Mouse (Mus musculus): ENCODE measurements around the gene Olfr463. TPM values are rescaled to one million over a fixed set of nuclear protein-coding genes. Genes with fewer than 3 reads are reported as not detected.

Olfr463 gene
- not detected in 2 replicates for polyA plus RNA-seq (2015; fragmentation: Nextera tagmentation; extraction: Ambion mirVana)

- H3K4me3 ChIP-seq = no peak within 1 kb of the TSS
- H3K9me3 ChIP-seq = no peaks in the 10 kb centered on the region
- peaks cover 20% of the 10 kb centered on the region for H3K27me3 ChIP-seq (replicated peaks)
- no peaks in the 10 kb centered on the region for H3K4me1 ChIP-seq
- no peak within 1 kb of the TSS for H3K27ac ChIP-seq (replicated peaks)
- H3K9ac ChIP-seq = no peak within 1 kb of the TSS
- ATAC-seq (ENCODE audit: extremely low read depth, insufficient number of reproducible peaks, low FRiP score, low TSS enrichment) = no peak
- H3K36me3 ChIP-seq = no peaks in the 10 kb centered on the region
- no peak within 1 kb of the TSS for H3K4me2 ChIP-seq
Observed at GRCm38 (mm10) chr11:87897287-87897686, at the start of gene Olfr463. Gene Olfr463, minus strand, starts transcription at chr11:87897387.

- H3K9me3 ChIP-seq = peaks cover 2% of the 10 kb centered on the region; the same call in 1 of the 2 replicates
- H3K9ac ChIP-seq = no peak overlapping the region
- no peak overlapping the region for H3K27ac ChIP-seq (replicated peaks)
- H3K4me3 ChIP-seq = no peak overlapping the region
- 59% methylated on average over 3 of the region's 3 CpGs for WGBS
- H3K4me1 ChIP-seq = no peaks in the 10 kb centered on the region
- H3K27me3 ChIP-seq (replicated peaks) = no peaks in the 10 kb centered on the region
- ATAC-seq (ENCODE audit: extremely low read depth, insufficient number of reproducible peaks, low FRiP score, low TSS enrichment) = no peak
- no peak overlapping the region for H3K4me2 ChIP-seq
- H3K36me3 ChIP-seq = no peaks in the 10 kb centered on the region
Observed at GRCm38 (mm10) chr11:87935467-87935866, 38.3 kb upstream of the Olfr463 start.

- no peak overlapping the region for H3K4me2 ChIP-seq
- H3K9me3 ChIP-seq = peaks cover 4% of the 10 kb centered on the region; the same call in 1 of the 2 replicates
- WGBS = 50% methylated on average over 2 of the region's 2 CpGs
- no peaks in the 10 kb centered on the region for H3K27me3 ChIP-seq (replicated peaks)
- H3K36me3 ChIP-seq = no peaks in the 10 kb centered on the region
- no peak overlapping the region for H3K27ac ChIP-seq (replicated peaks)
- no peaks in the 10 kb centered on the region for H3K4me1 ChIP-seq
- no peak for ATAC-seq (ENCODE audit: extremely low read depth, insufficient number of reproducible peaks, low FRiP score, low TSS enrichment)
- no peak overlapping the region for H3K9ac ChIP-seq
- H3K4me3 ChIP-seq = no peak overlapping the region
Observed at GRCm38 (mm10) chr11:87933731-87934130, 36.5 kb upstream of the Olfr463 start.

GRCm38 (mm10) chr11:87930348-87930747 lies 33.2 kb upstream of the Olfr463 start:
- no peak for ATAC-seq (ENCODE audit: extremely low read depth, insufficient number of reproducible peaks, low FRiP score, low TSS enrichment)
- H3K9ac ChIP-seq = no peak overlapping the region
- no peaks in the 10 kb centered on the region for H3K27me3 ChIP-seq (replicated peaks)
- H3K27ac ChIP-seq (replicated peaks) = no peak overlapping the region
- H3K4me2 ChIP-seq = no peak overlapping the region
- no peaks in the 10 kb centered on the region for H3K36me3 ChIP-seq
- no peaks in the 10 kb centered on the region for H3K4me1 ChIP-seq
- no peak overlapping the region for H3K4me3 ChIP-seq
- WGBS = 78% methylated on average over 2 of the region's 2 CpGs
- H3K9me3 ChIP-seq = peaks cover 4% of the 10 kb centered on the region; the same call in 1 of the 2 replicates

GRCm38 (mm10) chr11:87920966-87921365 lies 23.8 kb upstream of the Olfr463 start, which contains the start of gene Olfr464:
Gene Olfr464, minus strand, starts transcription at chr11:87920967.
- Histone ChIP-seq H3K36me3 (no peaks in the 10 kb centered on the region), H3K27ac (replicated peaks) (no peak within 1 kb of the TSS), H3K4me2 (no peak within 1 kb of the TSS), H3K9ac (no peak within 1 kb of the TSS), H3K27me3 (replicated peaks) (peaks cover 13% of the 10 kb centered on the region), H3K4me1 (no peaks in the 10 kb centered on the region), H3K4me3 (no peak within 1 kb of the TSS), H3K9me3 (no peaks in the 10 kb centered on the region)
- no peak for ATAC-seq (ENCODE audit: extremely low read depth, insufficient number of reproducible peaks, low FRiP score, low TSS enrichment)
- 25% methylated on average over 5 of the region's 5 CpGs for WGBS

GRCm38 (mm10) chr11:87920301-87920700 lies 23.1 kb upstream of the Olfr463 start:
- peaks cover 13% of the 10 kb centered on the region for H3K27me3 ChIP-seq (replicated peaks)
- ATAC-seq (ENCODE audit: extremely low read depth, insufficient number of reproducible peaks, low FRiP score, low TSS enrichment) = no peak
- WGBS = 62% methylated on average over 2 of the region's 2 CpGs
- H3K4me3 ChIP-seq = no peak overlapping the region
- no peaks in the 10 kb centered on the region for H3K9me3 ChIP-seq
- no peak overlapping the region for H3K9ac ChIP-seq
- no peaks in the 10 kb centered on the region for H3K4me1 ChIP-seq
- H3K36me3 ChIP-seq = no peaks in the 10 kb centered on the region
- no peak overlapping the region for H3K4me2 ChIP-seq
- H3K27ac ChIP-seq (replicated peaks) = no peak overlapping the region

- Histone ChIP-seq H3K9ac (no peak overlapping the region), H3K4me3 (no peak overlapping the region), H3K36me3 (no peaks in the 10 kb centered on the region), H3K9me3 (no peaks in the 10 kb centered on the region), H3K4me2 (no peak overlapping the region), H3K4me1 (no peaks in the 10 kb centered on the region), H3K27me3 (replicated peaks) (peaks cover 16% of the 10 kb centered on the region), H3K27ac (replicated peaks) (no peak overlapping the region)
- no peak for ATAC-seq (ENCODE audit: extremely low read depth, insufficient number of reproducible peaks, low FRiP score, low TSS enrichment)
- WGBS = 88% methylated on average over 1 of the region's 1 CpGs
Observed at GRCm38 (mm10) chr11:87916005-87916404, 18.8 kb upstream of the Olfr463 start.

GRCm38 (mm10) chr11:87904331-87904730 lies 7.1 kb upstream of the Olfr463 start:
- Histone ChIP-seq H3K4me3 (no peak overlapping the region), H3K9ac (no peak overlapping the region), H3K4me2 (no peak overlapping the region), H3K4me1 (no peaks in the 10 kb centered on the region), H3K36me3 (no peaks in the 10 kb centered on the region), H3K27me3 (replicated peaks) (0 out of 2 replicates have a peak, but pooled peaks cover 7% of the 10 kb centered on the region), H3K27ac (replicated peaks) (no peak overlapping the region), H3K9me3 (no peaks in the 10 kb centered on the region)
- WGBS = 78% methylated on average over 3 of the region's 3 CpGs
- ATAC-seq (ENCODE audit: extremely low read depth, insufficient number of reproducible peaks, low FRiP score, low TSS enrichment) = no peak

- H3K4me1 ChIP-seq = no peaks in the 10 kb centered on the region
- no peak within 1 kb of the TSS for H3K9ac ChIP-seq
- ATAC-seq (ENCODE audit: extremely low read depth, insufficient number of reproducible peaks, low FRiP score, low TSS enrichment) = no peak
- H3K36me3 ChIP-seq = no peaks in the 10 kb centered on the region
- no peak within 1 kb of the TSS for H3K4me3 ChIP-seq
- 80% methylated on average over 6 of the region's 6 CpGs for WGBS
- H3K27ac ChIP-seq (replicated peaks) = no peak within 1 kb of the TSS
- H3K27me3 ChIP-seq (replicated peaks) = peaks cover 22% of the 10 kb centered on the region
- H3K4me2 ChIP-seq = no peak within 1 kb of the TSS
- H3K9me3 ChIP-seq = no peaks in the 10 kb centered on the region
Observed at GRCm38 (mm10) chr11:87892168-87892567, 5.0 kb downstream of the Olfr463 start, which contains the start of gene Olfr462. Gene Olfr462, minus strand, starts transcription at chr11:87892268.

GRCm38 (mm10) chr11:87884856-87885255 lies 12.3 kb downstream of the Olfr463 start:
- no peak overlapping the region for H3K27ac ChIP-seq (replicated peaks)
- H3K4me3 ChIP-seq = no peak overlapping the region
- H3K9ac ChIP-seq = no peak overlapping the region
- no peaks in the 10 kb centered on the region for H3K9me3 ChIP-seq
- peaks cover 39% of the 10 kb centered on the region for H3K27me3 ChIP-seq (replicated peaks)
- ATAC-seq (ENCODE audit: extremely low read depth, insufficient number of reproducible peaks, low FRiP score, low TSS enrichment) = no peak
- H3K4me1 ChIP-seq = no peaks in the 10 kb centered on the region
- H3K36me3 ChIP-seq = no peaks in the 10 kb centered on the region
- WGBS = 69% methylated on average over 5 of the region's 5 CpGs
- no peak overlapping the region for H3K4me2 ChIP-seq

- Histone ChIP-seq H3K9ac (no peak overlapping the region), H3K27me3 (replicated peaks) (peaks cover 39% of the 10 kb centered on the region), H3K4me1 (no peaks in the 10 kb centered on the region), H3K9me3 (no peaks in the 10 kb centered on the region), H3K27ac (replicated peaks) (no peak overlapping the region), H3K4me3 (no peak overlapping the region), H3K4me2 (no peak overlapping the region), H3K36me3 (no peaks in the 10 kb centered on the region)
- 41% methylated on average over 5 of the region's 5 CpGs for WGBS
- no peak for ATAC-seq (ENCODE audit: extremely low read depth, insufficient number of reproducible peaks, low FRiP score, low TSS enrichment)
Observed at GRCm38 (mm10) chr11:87883493-87883892, 13.7 kb downstream of the Olfr463 start.

GRCm38 (mm10) chr11:87881714-87882113 lies 15.5 kb downstream of the Olfr463 start:
- H3K4me3 ChIP-seq = no peak overlapping the region
- peaks cover 27% of the 10 kb centered on the region for H3K27me3 ChIP-seq (replicated peaks)
- WGBS = 58% methylated on average over 4 of the region's 4 CpGs
- no peak overlapping the region for H3K9ac ChIP-seq
- no peaks in the 10 kb centered on the region for H3K9me3 ChIP-seq
- ATAC-seq (ENCODE audit: extremely low read depth, insufficient number of reproducible peaks, low FRiP score, low TSS enrichment) = no peak
- no peaks in the 10 kb centered on the region for H3K4me1 ChIP-seq
- H3K27ac ChIP-seq (replicated peaks) = no peak overlapping the region
- no peaks in the 10 kb centered on the region for H3K36me3 ChIP-seq
- H3K4me2 ChIP-seq = no peak overlapping the region
